Mouse (Mus musculus) C2C12 (cell line): ENCODE measurements around the gene D430019H16Rik. TPM values are rescaled to one million over a fixed set of nuclear protein-coding genes. Genes with fewer than 3 reads are reported as not detected.

Experiments used
- H3K27me3 ChIP-seq: one replicate; pipeline ENCODE4 v1.6.1; 2011; ENCODE audit not compliant: control insufficient read depth, insufficient read depth, insufficient read length
- H3K36me3 ChIP-seq: one replicate; pipeline ENCODE4 v1.6.1; 2011; ENCODE audit not compliant: control insufficient read depth, insufficient read depth
- H3K4me3 ChIP-seq: one replicate; pipeline ENCODE4 v1.5.1; 2011; ENCODE audit warnings: mild to moderate bottlenecking, control low read depth; ENCODE audit not compliant: poor library complexity, insufficient read depth, severe bottlenecking
- H3K79me2 ChIP-seq: one replicate; pipeline ENCODE4 v1.6.1; 2011; ENCODE audit not compliant: control insufficient read depth, insufficient read depth
- H3K79me3 ChIP-seq: one replicate; pipeline ENCODE4 v1.6.1; 2011; ENCODE audit warnings: low read depth, control low read depth
- H3ac ChIP-seq: one replicate; pipeline ENCODE3; 2011; ENCODE audit warnings: low read depth; ENCODE audit not compliant: control insufficient read depth, insufficient read length
- CEBPB ChIP-seq: IDR thresholded peaks from one replicate; pipeline ENCODE4 v1.6.1; 2011; ENCODE audit warnings: low read depth, mild to moderate bottlenecking, control low read depth, moderate library complexity
- CTCF ChIP-seq: IDR thresholded peaks from one replicate; pipeline ENCODE4 v1.5.1; 2011; ENCODE audit not compliant: control insufficient read depth, insufficient read depth, insufficient read length
- FOSL1 ChIP-seq: IDR thresholded peaks from one replicate; pipeline ENCODE4 v1.8.0; 2011; ENCODE audit warnings: mild to moderate bottlenecking, low read length; ENCODE audit not compliant: poor library complexity, insufficient read depth, severe bottlenecking
- MAX ChIP-seq: IDR thresholded peaks from one replicate; pipeline ENCODE4 v1.6.1; 2011; ENCODE audit warnings: mild to moderate bottlenecking, control low read depth
- MYOD1 ChIP-seq: IDR thresholded peaks from one replicate; pipeline ENCODE4 v1.6.1; 2011; ENCODE audit warnings: low read depth; ENCODE audit not compliant: control insufficient read depth, insufficient read length
- MYOG ChIP-seq: IDR thresholded peaks from one replicate; pipeline ENCODE4 v1.6.1; 2011; ENCODE audit not compliant: control insufficient read depth, insufficient read length; ENCODE audit errors: extremely low read depth
- USF1 ChIP-seq: IDR thresholded peaks from one replicate; pipeline ENCODE4 v1.6.1; 2011; ENCODE audit warnings: low read depth, mild to moderate bottlenecking, control low read depth, moderate library complexity
- polyA plus RNA-seq: library from polyadenylated mRNA; unstranded; fragments of >200 nt; fragmentation: generic; extraction: Trizol; gene quantifications from one replicate; pipeline ENCODE4 v1.2.1, GENCODE M21; 2012; ENCODE audit warnings: missing spikeins

Gene D430019H16Rik
- polyA plus RNA-seq, 1 experiment, result not detected

GRCm38 (mm10) chr12:105531724-105532371 is 78.2 kb downstream of the D430019H16Rik start:
- no peak overlapping the region for H3ac ChIP-seq
- no peak for TF ChIP-seq USF1

DNA sequence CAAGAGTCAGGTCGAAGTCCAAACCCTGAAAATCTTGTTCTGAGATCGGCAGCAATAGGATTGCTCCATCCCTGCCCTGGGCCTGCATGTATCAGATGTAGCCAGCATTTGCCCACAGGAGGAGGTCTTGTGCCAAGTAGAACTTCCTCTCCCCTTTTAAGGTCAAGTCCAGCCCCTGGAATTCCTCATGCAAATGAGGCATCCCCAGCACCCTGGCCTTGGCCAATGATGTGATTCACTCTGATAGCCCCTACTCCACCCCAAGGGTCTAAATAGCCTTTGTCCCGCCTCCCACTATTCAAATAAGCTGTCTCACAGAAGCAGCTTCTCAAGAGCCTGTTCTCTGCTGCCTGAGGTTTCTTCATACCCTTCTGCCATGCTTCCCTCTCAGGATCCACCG is 81.2 kb downstream of the D430019H16Rik start:
- no peak for TF ChIP-seq MYOD1
- TF ChIP-seq FOSL1, result no peak
- TF ChIP-seq MYOG, result no peak
- TF ChIP-seq CEBPB, result no peak
- no peak for TF ChIP-seq USF1
- Histone ChIP-seq H3K27me3 (no peaks in the 10 kb centered on the region), H3ac (no peak overlapping the region), H3K36me3 (no peaks in the 10 kb centered on the region), H3K79me3 (no peaks in the 10 kb centered on the region), H3K4me3 (no peak overlapping the region), H3K79me2 (no peaks in the 10 kb centered on the region)

More at GRCm38 (mm10) chr12:105531724-105532371, 78.2 kb downstream of the D430019H16Rik start:
- Histone ChIP-seq H3K4me3 (no peak overlapping the region), H3K36me3 (no peaks in the 10 kb centered on the region), H3K27me3 (no peaks in the 10 kb centered on the region), H3K79me3 (no peaks in the 10 kb centered on the region), H3K79me2 (no peaks in the 10 kb centered on the region)

- Histone ChIP-seq H3K36me3 (no peaks in the 10 kb centered on the region), H3K79me3 (no peaks in the 10 kb centered on the region), H3K4me3 (no peak overlapping the region), H3ac (no peak overlapping the region), H3K27me3 (no peaks in the 10 kb centered on the region), H3K79me2 (no peaks in the 10 kb centered on the region)
- TF ChIP-seq USF1 (no peak), FOSL1 (no peak), CTCF (no peak), MYOG (no peak), MAX (no peak)
These were observed 82.5 kb downstream of the D430019H16Rik start for GRCm38 (mm10) chr12:105535968-105536760.

DNA sequence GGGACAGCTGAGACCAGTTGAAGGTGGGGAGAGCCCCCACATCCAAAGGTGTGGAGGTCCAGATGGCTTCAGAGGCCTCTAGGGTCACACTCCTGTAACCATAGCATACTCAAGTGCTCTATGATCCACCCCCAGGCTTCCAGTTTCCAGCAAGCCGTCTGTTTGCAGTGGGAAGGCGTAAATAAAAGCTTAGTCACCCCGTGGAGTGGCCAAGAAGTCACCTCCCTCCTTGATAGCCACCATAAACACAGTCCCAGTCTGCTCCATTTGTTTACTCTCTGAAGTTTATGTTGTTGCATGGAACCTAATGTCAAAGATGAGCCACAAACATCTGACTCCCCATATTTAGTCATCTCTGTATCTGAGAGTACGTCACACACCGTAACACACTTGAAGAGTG is 83.5 kb downstream of the D430019H16Rik start:
- TF ChIP-seq FOSL1 (no peak), MAX (no peak), USF1 (no peak), MYOG (no peak), CTCF (no peak), CEBPB (no peak), MYOD1 (no peak)
- Histone ChIP-seq H3K79me2 (no peaks in the 10 kb centered on the region), H3K4me3 (no peak overlapping the region), H3K79me3 (no peaks in the 10 kb centered on the region), H3ac (no peak overlapping the region), H3K36me3 (no peaks in the 10 kb centered on the region), H3K27me3 (no peaks in the 10 kb centered on the region)

DNA sequence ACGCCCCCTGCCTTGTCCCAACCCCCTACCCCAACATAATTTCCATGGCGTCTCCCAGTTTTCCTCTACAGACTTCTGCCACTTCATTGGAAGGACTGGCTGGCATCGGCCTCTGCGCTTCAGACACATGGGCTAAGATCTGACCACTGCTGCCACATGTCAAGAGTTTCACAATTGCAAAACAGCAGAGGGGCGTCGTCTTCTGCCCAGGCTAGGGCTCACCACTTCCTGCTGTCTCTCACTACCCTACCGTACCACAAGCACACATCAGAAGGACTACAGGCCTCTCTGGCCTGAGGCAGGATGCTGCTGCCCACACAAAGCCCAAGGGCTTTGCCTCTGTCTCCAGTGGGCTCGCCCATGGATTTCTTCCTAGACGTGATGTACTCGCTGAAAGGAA is 86.0 kb downstream of the D430019H16Rik start:
- Histone ChIP-seq H3K4me3 (no peak overlapping the region), H3K27me3 (no peaks in the 10 kb centered on the region), H3K36me3 (no peaks in the 10 kb centered on the region), H3ac (no peak overlapping the region), H3K79me2 (no peaks in the 10 kb centered on the region), H3K79me3 (no peaks in the 10 kb centered on the region)
- TF ChIP-seq MYOG (no peak), CEBPB (peak; percentile 5)

DNA sequence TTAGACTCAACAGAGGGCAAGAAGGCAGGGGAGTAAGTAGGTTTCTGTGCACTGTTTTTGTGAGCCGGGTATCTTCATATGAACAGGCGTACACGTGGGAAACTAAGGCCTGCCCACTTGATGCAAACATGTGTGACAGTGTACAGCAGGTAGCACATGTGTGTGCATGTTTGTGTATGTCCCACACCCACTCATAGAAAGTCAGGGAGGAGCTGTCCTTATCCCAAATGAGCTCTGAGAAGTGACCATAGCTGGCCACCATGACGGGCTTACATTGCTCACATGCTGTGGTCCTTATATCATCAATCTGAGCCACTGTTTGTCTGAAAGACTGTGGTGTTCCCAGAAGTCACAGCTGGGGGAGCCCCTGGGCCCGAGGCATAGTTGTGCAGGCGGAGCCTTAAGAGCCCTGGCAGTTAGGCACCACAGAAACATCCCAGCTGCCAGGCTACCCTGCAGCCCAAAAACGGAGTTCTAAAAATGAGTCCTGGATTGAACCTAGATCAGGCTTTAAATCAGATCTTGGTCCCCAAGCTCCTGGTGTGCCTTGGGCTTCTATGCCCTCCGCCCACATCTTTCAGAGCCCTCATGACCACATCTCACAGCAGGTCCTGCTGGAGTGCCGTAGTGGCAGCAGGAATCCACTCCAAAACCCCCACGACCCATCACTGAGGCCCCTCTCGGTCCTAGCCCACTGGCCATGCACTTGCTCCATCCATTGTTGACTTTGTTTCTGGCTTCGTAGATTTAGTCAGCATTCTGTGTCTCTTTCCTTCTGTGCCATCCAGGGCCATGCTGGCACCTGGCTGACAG is 88.1 kb downstream of the D430019H16Rik start:
- no peak overlapping the region for H3K4me3 ChIP-seq
- no peaks in the 10 kb centered on the region for H3K79me2 ChIP-seq
- H3ac ChIP-seq, result no peak overlapping the region
- no peaks in the 10 kb centered on the region for H3K79me3 ChIP-seq
- no peaks in the 10 kb centered on the region for H3K27me3 ChIP-seq
- H3K36me3 ChIP-seq, result no peaks in the 10 kb centered on the region
- TF ChIP-seq CEBPB (no peak), CTCF (no peak), MYOD1 (no peak), USF1 (no peak), MAX (no peak), MYOG (no peak), FOSL1 (no peak)
